Mouse (Mus musculus): Measurements from ENCODE around the gene Hexim1. TPM values are rescaled to one million over a fixed set of nuclear protein-coding genes. Genes with fewer than 3 reads are reported as not detected.

Gene Hexim1
- polyA plus RNA-seq, 1 experiment = 26.4 TPM

- 79% methylated on average over 6 of the region's 6 CpGs for WGBS
- Histone ChIP-seq H3K4me1 (ENCODE audit: control insufficient read depth, insufficient read depth, low read length) (no peaks in the 10 kb centered on the region), H3K27ac (ENCODE audit: insufficient read depth, low read depth, low read length) (no peak overlapping the region), H3K4me3 (ENCODE audit: insufficient read depth, low read depth, low read length) (no peak overlapping the region), H3K27me3 (replicated peaks; ENCODE audit: control insufficient read depth, insufficient read depth, low read length) (no peaks in the 10 kb centered on the region), H3K36me3 (ENCODE audit: control insufficient read depth, insufficient read depth, low read length) (no peaks in the 10 kb centered on the region)
- DNase-seq = no peak
- TF ChIP-seq CTCF (conservative IDR thresholded peaks at IDR 0.05; ENCODE audit: insufficient read depth, insufficient read length, low read depth, low read length) (no peak), POLR2A (IDR thresholded peaks at IDR 0.05; ENCODE audit: low read depth, low read length) (no peak)
Observed at GRCm38 (mm10) chr11:103081631-103082030, 34.4 kb upstream of the Hexim1 start.

DNA sequence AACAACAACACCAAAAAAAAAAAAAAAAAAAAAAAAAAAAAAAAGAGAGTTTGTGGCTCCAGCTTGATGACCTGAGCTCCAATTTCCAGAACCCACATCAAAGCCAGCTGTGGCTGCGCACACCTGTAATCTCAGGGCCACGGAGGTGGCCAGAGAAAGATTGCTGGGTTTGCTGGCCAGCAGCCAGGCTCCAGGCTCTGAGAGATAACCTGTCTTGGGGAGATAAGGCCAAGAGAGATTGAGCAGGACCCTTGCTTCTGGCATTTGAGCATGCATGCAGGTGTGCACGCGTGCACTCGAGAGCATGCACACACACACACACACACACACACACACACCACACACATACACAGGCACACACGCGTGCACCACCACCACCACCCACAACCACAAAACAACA lies 22.7 kb upstream of the Hexim1 start:
- no peak overlapping the region for H3K27ac ChIP-seq (ENCODE audit: insufficient read depth, low read depth, low read length)
- H3K4me3 ChIP-seq (ENCODE audit: insufficient read depth, low read depth, low read length) = no peak overlapping the region
- no peak for DNase-seq
- TF ChIP-seq POLR2A (IDR thresholded peaks at IDR 0.05; ENCODE audit: low read depth, low read length) (no peak), CTCF (conservative IDR thresholded peaks at IDR 0.05; ENCODE audit: insufficient read depth, insufficient read length, low read depth, low read length) (no peak)
- peaks cover 6% of the 10 kb centered on the region; the same call in 1 of the 2 replicates for H3K4me1 ChIP-seq (ENCODE audit: control insufficient read depth, insufficient read depth, low read length)
- H3K27me3 ChIP-seq (replicated peaks; ENCODE audit: control insufficient read depth, insufficient read depth, low read length) = no peaks in the 10 kb centered on the region
- whole genome bisulfite sequencing = 83% methylated on average over 7 of the region's 7 CpGs
- no peaks in the 10 kb centered on the region for H3K36me3 ChIP-seq (ENCODE audit: control insufficient read depth, insufficient read depth, low read length)

DNA sequence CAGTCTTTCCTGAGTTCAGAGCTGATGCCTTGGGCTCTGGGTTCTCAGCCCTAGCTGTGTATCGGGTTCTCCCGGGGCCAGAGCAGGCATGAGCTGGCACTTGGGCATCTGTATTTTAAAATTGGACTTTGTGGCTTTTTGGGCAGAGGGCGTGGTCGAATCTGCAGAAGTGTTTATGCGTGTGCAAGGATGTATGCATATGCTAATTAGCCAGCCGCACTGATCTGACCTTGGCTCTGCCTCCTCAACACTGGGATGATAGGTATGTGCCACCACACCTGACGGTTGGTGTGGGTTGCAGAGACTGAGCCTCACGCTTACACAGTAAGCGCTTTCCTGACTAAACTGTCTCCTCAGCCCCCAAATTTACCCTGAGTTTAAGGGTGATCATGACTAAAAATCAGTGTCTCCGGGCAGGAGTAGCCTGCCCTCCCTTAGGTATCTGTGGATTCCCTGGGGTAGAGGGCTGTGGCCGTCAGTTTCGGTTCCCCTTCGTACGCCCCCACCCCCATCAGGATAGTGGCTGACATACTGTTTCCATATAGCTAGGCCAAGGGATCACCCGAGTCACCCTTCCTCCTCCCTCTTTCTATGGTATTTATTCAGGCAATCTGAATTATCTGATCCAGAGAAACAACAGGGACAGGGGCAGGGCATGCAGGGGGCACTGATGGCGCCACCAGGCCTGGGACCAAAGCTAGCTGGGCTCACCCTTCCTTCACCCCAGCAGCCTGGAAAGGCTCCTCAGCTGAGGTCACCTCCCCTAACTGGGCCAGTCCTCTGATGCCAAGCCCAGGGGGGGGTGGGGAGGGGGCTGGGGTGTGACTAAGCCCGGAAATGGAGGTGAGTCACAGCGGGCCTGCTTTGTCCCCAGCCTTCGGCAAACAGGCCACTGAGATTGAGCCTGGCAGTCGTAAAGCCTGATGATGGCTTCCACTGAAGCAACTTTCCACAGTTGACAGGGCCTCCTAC lies 21.9 kb upstream of the Hexim1 start:
- H3K4me3 ChIP-seq (ENCODE audit: insufficient read depth, low read depth, low read length) = no peak overlapping the region
- no peaks in the 10 kb centered on the region for H3K27me3 ChIP-seq (replicated peaks; ENCODE audit: control insufficient read depth, insufficient read depth, low read length)
- H3K4me1 ChIP-seq (ENCODE audit: control insufficient read depth, insufficient read depth, low read length) = peaks cover 6% of the 10 kb centered on the region; the same call in 1 of the 2 replicates
- no peak for DNase-seq
- no peak for TF ChIP-seq CTCF (conservative IDR thresholded peaks at IDR 0.05; ENCODE audit: insufficient read depth, insufficient read length, low read depth, low read length)
- 76% methylated on average over 20 of the region's 20 CpGs for WGBS
- no peak overlapping the region for H3K27ac ChIP-seq (ENCODE audit: insufficient read depth, low read depth, low read length)
- H3K36me3 ChIP-seq (ENCODE audit: control insufficient read depth, insufficient read depth, low read length) = no peaks in the 10 kb centered on the region

DNA sequence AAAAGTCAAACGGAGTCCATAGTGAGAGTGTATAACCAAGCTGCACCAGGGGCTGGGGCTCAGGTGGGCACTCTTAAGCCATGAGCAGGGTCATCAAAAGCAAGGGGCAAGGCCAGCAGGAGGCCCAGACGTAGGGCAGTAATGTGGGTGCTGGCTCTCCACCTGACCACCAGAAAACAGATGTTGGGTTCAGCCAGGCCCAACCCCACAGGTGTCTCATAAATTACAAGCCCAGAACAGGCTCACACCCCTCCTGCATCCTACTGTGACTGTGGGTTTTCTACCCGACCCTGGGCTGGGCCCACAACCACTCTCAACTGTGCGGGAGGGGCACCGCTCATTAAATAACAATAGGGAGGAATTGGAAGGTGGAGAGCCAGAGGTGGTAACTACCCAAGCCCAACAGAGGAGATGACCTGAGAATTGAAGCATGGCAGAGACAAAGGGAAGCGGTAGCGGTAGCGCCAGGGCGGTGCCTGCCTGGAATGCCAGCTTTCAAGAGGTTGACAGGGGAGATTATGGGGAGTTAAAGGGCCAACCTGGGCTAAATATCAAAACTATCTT lies 20.8 kb upstream of the Hexim1 start:
- Histone ChIP-seq H3K36me3 (ENCODE audit: control insufficient read depth, insufficient read depth, low read length) (no peaks in the 10 kb centered on the region), H3K4me3 (ENCODE audit: insufficient read depth, low read depth, low read length) (no peak overlapping the region), H3K27me3 (replicated peaks; ENCODE audit: control insufficient read depth, insufficient read depth, low read length) (no peaks in the 10 kb centered on the region), H3K27ac (ENCODE audit: insufficient read depth, low read depth, low read length) (no peak overlapping the region), H3K4me1 (ENCODE audit: control insufficient read depth, insufficient read depth, low read length) (peaks cover 6% of the 10 kb centered on the region; the same call in 1 of the 2 replicates)
- no peak for DNase-seq
- 84% methylated on average over 9 of the region's 9 CpGs for WGBS
- TF ChIP-seq POLR2A (IDR thresholded peaks at IDR 0.05; ENCODE audit: low read depth, low read length) (no peak), CTCF (conservative IDR thresholded peaks at IDR 0.05; ENCODE audit: insufficient read depth, insufficient read length, low read depth, low read length) (no peak)

DNA sequence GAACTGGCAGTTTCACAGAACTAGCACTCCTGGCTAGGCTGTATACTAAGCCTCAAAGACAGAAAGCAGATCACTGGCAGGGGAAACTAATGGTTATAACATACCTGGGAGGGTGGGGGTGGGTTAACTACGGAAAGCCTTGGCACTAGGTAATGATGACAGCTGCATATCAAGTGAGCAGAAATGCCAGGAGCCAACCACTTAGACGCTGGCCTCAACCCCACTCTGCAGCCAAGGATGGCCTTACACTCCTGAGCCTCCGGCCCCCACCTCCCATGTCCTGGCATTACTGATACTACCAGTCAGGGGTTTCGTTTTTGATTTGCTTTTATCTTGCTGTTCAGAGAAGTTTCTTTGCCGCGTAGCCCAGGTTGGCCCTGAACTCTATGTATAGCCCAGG lies 20.2 kb upstream of the Hexim1 start:
- TF ChIP-seq CTCF (conservative IDR thresholded peaks at IDR 0.05; ENCODE audit: insufficient read depth, insufficient read length, low read depth, low read length) (no peak), POLR2A (IDR thresholded peaks at IDR 0.05; ENCODE audit: low read depth, low read length) (no peak)
- WGBS = 94% methylated on average over 6 of the region's 6 CpGs
- Histone ChIP-seq H3K36me3 (ENCODE audit: control insufficient read depth, insufficient read depth, low read length) (no peaks in the 10 kb centered on the region), H3K27me3 (replicated peaks; ENCODE audit: control insufficient read depth, insufficient read depth, low read length) (no peaks in the 10 kb centered on the region), H3K4me1 (ENCODE audit: control insufficient read depth, insufficient read depth, low read length) (peaks cover 6% of the 10 kb centered on the region; the same call in 1 of the 2 replicates), H3K27ac (ENCODE audit: insufficient read depth, low read depth, low read length) (no peak overlapping the region), H3K4me3 (ENCODE audit: insufficient read depth, low read depth, low read length) (no peak overlapping the region)
- no peak for DNase-seq

- DNase-seq = peak; percentile 48
- Histone ChIP-seq H3K27me3 (replicated peaks; ENCODE audit: control insufficient read depth, insufficient read depth, low read length) (no peaks in the 10 kb centered on the region), H3K27ac (ENCODE audit: insufficient read depth, low read depth, low read length) (peak overlapping the region; percentile 58), H3K4me3 (ENCODE audit: insufficient read depth, low read depth, low read length) (no peak overlapping the region), H3K4me1 (ENCODE audit: control insufficient read depth, insufficient read depth, low read length) (peaks cover 9% of the 10 kb centered on the region; the same call in 1 of the 2 replicates), H3K36me3 (ENCODE audit: control insufficient read depth, insufficient read depth, low read length) (no peaks in the 10 kb centered on the region)
- TF ChIP-seq CTCF (conservative IDR thresholded peaks at IDR 0.05; ENCODE audit: insufficient read depth, insufficient read length, low read depth, low read length) (no peak), POLR2A (IDR thresholded peaks at IDR 0.05; ENCODE audit: low read depth, low read length) (no peak)
- WGBS = 44% methylated on average over 22 of the region's 22 CpGs
Observed at GRCm38 (mm10) chr11:103096979-103097894, 18.8 kb upstream of the Hexim1 start.
